Mouse (Mus musculus) cerebellum, adult 2 months (tissue): ENCODE measurements around the gene Nsd1. TPM values are rescaled to one million over a fixed set of nuclear protein-coding genes. Genes with fewer than 3 reads are reported as not detected.

Experiments used
- DNase-seq, 2 experiments: peaks; one replicate each; pipeline ENCODE4 v3.0.0; 2021
- H3K27ac ChIP-seq: fragments of 200-500 bp; 2 replicates; pipeline ENCODE4 v1.5.1; 2012; ENCODE audit warnings: low read length, control low read depth, inconsistent platforms; ENCODE audit not compliant: insufficient read depth
- H3K27me3 ChIP-seq: fragments of 200-500 bp; 2 replicates; pipeline ENCODE4 v1.6.1; 2012; ENCODE audit warnings: inconsistent platforms, mild to moderate bottlenecking, low read length, moderate library complexity; ENCODE audit not compliant: control insufficient read depth, insufficient read depth
- H3K4me1 ChIP-seq: fragments of 200-500 bp; 2 replicates; pipeline ENCODE4 v1.6.1; 2011; ENCODE audit warnings: low read length; ENCODE audit not compliant: control insufficient read depth, insufficient read depth
- H3K4me3 ChIP-seq: fragments of 200-500 bp; replicated peaks from 2 replicates; pipeline ENCODE3; 2011; ENCODE audit warnings: mild to moderate bottlenecking, low read depth, low read length, control low read depth; ENCODE audit not compliant: insufficient read depth
- CTCF ChIP-seq: fragments of 200-500 bp; IDR thresholded peaks from 2 replicates; pipeline ENCODE4 v1.5.1; 2011; ENCODE audit warnings: low read depth, mild to moderate bottlenecking, control low read depth, low read length, moderate library complexity, borderline replicate concordance; ENCODE audit not compliant: insufficient read depth
- POLR2A ChIP-seq: fragments of 200-500 bp; IDR thresholded peaks from 2 replicates; pipeline ENCODE4 v1.6.1; 2011; ENCODE audit warnings: low read length, control low read depth, borderline replicate concordance; ENCODE audit not compliant: insufficient read depth
- WGBS: fragments of 180-500 bp; shearing (Covaris S2); methylation state at CpG from one replicate; pipeline ENCODE4 v1.1.7; 2018; 5-methylcytosine and 5-hydroxymethylcytosine counted together
- polyA plus RNA-seq: library from polyadenylated mRNA; depleted of rRNA; stranded (reverse); fragments of >200 nt; gene quantifications from 2 replicates; pipeline ENCODE4 v1.2.3, GENCODE M21; 2012

Gene Nsd1
- polyA plus RNA-seq, 1 experiment = 47.5 TPM

DNA sequence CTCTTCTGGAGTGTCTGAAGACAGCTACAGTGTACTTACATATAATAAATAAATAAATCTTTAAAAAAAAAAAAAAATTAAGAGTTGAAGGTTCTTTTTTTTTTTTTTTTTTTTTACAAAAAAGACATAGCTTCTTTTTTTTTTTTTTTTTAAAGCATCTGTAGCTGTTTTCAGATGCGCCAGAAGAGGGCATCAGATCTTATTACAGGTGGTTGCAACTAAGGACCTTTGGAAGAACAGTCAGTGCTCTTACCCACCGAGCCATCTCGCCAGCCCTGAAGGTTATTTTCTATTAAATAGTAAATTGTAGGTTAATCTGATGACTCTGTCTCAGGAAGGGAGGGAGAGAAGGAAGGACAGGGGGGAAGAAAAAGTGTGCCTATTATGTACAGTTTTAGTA, 79.3 kb downstream of the Nsd1 start:
- H3K4me1 ChIP-seq = no peaks in the 10 kb centered on the region
- WGBS = 75% methylated on average over 3 of the region's 3 CpGs
- no peak for DNase-seq
- TF ChIP-seq CTCF (no peak), POLR2A (no peak)
- no peaks in the 10 kb centered on the region for H3K27me3 ChIP-seq
- H3K27ac ChIP-seq = no peak overlapping the region
- H3K4me3 ChIP-seq = no peak overlapping the region

DNA sequence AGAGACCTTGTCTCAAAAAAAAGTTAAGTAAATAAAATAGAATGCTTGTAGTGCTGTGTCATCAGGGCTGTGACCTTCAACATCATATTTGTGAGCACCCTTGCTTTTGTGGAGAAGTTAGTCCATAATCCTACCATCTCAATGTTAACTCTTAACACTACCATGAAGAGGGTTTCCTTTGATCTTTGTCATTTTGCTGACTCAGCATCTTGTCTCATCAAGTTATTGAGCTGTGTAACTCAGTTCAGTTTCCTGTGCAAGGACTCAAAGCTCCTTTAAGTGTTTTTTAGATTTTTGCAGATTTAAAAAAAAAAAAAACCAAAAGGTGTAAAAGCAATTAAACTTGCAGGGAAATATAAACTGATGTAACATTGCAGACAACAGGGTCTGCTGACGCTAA, 87.2 kb downstream of the Nsd1 start:
- no peaks in the 10 kb centered on the region for H3K4me1 ChIP-seq
- no peak for TF ChIP-seq POLR2A
- no peak for DNase-seq
- WGBS = 94% methylated on average over 1 of the region's 1 CpGs
- no peak overlapping the region for H3K4me3 ChIP-seq
- no peak overlapping the region for H3K27ac ChIP-seq
- no peaks in the 10 kb centered on the region for H3K27me3 ChIP-seq

DNA sequence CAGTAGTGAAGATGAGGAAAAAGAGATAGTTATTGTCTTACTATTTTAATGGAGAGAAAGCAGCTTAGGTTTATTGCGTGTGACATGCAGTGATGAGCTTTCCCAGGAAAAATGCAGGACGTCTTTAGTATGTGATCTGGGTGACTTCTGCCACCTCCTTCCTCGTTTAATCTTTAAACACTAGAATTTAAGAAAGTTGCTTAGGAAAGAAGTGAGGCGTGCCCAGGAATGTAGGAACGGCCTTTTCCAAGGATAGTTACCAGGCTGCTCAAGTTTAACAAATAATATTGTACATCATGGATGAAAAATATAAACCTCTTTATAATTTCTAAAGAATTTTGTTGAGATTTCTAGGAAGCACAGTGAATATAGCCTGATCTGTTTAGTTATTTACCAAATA, 91.3 kb downstream of the Nsd1 start:
- no peak overlapping the region for H3K4me3 ChIP-seq
- WGBS = 90% methylated on average over 5 of the region's 5 CpGs
- TF ChIP-seq CTCF (no peak), POLR2A (no peak)
- no peak for DNase-seq
- no peaks in the 10 kb centered on the region for H3K4me1 ChIP-seq
- H3K27me3 ChIP-seq = no peaks in the 10 kb centered on the region
- no peak overlapping the region for H3K27ac ChIP-seq

DNA sequence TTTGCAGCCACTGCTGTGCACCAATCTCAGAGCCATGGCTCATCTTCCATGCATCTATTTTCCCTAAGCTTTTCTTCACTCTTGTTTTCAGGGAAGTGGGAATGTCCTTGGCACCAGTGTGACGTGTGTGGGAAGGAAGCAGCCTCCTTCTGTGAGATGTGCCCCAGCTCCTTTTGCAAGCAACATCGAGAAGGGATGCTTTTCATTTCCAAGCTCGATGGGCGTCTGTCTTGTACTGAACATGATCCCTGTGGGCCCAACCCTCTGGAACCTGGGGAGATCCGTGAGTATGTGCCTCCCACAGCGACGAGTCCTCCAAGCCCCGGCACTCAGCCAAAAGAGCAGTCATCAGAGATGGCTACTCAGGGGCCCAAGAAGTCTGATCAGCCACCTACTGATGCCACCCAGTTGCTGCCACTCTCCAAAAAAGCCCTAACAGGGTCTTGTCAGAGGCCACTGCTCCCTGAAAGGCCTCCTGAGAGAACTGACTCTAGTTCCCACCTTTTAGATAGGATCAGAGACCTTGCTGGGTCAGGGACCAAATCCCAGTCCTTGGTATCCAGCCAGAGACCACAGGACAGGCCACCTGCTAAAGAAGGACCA, 102.5 kb downstream of the Nsd1 start:
- Histone ChIP-seq H3K4me3 (no peak overlapping the region), H3K27me3 (no peaks in the 10 kb centered on the region), H3K4me1 (no peaks in the 10 kb centered on the region), H3K27ac (no peak overlapping the region)
- WGBS = 54% methylated on average over 8 of the region's 8 CpGs
- no peak for DNase-seq
- no peak for TF ChIP-seq CTCF
- TF ChIP-seq POLR2A = no peak

DNA sequence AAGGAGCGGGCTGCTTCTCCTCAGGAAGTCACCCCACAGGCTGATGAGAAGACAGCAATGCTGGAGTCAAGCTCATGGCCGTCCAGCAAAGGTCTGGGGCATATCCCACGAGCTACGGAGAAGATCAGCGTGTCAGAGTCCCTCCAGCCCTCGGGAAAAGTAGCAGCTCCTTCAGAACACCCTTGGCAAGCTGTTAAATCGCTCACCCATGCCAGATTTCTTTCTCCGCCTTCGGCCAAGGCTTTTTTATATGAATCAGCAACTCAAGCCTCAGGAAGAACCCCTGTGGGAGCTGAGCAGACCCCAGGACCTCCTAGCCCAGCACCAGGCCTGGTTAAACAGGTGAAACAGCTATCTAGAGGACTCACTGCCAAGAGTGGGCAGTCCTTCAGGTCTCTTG, 103.5 kb downstream of the Nsd1 start:
- Histone ChIP-seq H3K4me3 (no peak overlapping the region), H3K27me3 (no peaks in the 10 kb centered on the region), H3K27ac (no peak overlapping the region), H3K4me1 (no peaks in the 10 kb centered on the region)
- DNase-seq = no peak
- no peak for TF ChIP-seq CTCF
- TF ChIP-seq POLR2A = no peak
- 47% methylated on average over 9 of the region's 9 CpGs for WGBS

DNA sequence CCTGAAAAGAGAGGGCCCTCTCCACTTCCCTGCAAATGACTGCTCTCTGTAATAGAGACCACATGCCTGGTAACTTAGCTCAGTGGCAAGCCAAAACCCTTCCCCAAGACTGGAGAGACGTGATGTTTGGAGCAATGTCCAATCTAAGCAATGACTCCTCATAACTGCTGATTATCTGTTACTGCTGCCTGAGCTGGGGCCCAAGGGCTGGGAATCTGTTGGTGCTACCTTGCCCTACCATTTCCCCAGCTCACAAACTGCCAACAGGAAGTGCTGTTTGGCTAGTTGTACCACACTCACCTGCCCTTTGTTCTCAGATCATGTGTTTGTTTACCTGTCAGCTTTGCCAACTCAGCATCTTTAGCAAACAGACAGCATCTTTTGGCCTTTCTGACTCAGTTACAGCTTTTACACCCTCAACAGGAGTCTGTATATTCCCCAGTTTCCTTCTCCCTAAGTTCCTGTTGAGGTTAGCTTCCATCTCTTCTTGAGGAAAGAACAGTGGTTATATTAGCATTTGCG, 105.4 kb downstream of the Nsd1 start:
- TF ChIP-seq CTCF = no peak
- TF ChIP-seq POLR2A = no peak
- no peak for DNase-seq
- Histone ChIP-seq H3K27me3 (no peaks in the 10 kb centered on the region), H3K4me1 (peaks cover 1% of the 10 kb centered on the region; the same call in 1 of the 2 replicates), H3K27ac (no peak overlapping the region), H3K4me3 (no peak overlapping the region)
- WGBS = 66% methylated on average over 2 of the region's 2 CpGs

DNA sequence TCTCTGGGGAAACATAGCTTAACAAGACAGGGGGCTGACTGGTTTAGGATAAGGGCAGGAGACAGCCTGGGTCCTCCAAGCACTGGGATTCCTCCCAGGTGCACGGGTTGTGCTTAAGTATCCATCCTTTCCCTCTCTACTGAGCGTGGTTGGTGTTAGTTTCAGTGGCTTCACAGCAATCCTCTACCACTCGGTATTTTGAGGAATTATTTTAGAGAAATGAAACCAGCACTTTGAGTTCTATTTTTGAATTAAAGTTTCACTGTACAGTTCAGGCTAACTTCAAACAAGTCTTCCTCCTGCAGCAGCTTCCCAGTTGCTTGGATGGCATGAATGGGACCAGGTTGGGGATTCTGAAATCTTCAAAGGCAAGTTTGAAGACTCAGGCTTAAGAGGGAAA, 108.8 kb downstream of the Nsd1 start:
- TF ChIP-seq CTCF (no peak), POLR2A (no peak)
- DNase-seq = no peak
- Histone ChIP-seq H3K4me1 (peaks cover 12% of the 10 kb centered on the region; the same call in 1 of the 2 replicates), H3K4me3 (no peak overlapping the region), H3K27ac (no peak overlapping the region), H3K27me3 (no peaks in the 10 kb centered on the region)
- 80% methylated on average over 3 of the region's 3 CpGs for WGBS

DNA sequence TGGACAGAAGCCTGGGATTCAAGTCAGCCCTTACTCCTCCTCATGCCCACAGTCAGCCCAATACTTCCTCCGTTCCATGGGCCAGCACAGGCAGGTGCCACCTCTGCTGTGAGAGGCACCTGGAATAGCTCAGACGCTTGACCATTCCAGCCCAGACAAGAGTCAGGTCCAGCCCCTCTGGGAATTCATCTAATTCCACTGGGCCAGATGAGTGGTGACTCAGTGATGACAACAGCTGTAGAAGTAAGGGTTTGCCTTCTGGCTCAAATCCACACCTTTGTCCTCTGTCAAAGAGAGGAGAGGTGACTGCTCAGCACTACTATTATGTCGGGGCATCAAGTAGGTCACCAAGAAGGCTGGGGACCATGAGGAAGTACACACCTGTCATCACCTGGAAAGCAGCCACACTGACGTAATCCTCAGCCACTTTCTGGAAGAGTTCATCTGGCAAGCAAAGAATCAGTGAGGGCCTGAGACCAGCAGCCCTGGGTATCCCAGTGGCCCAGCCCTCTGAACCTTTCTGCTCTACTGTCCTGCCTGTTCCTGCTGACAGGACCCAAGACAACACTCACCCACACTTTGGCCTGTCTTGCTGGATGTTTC, 110.5 kb downstream of the Nsd1 start, which contains the start of gene Prelid1:
TSS of gene Prelid1 (plus strand) at position 570 of the 603 bp plus-strand sequence.
- WGBS = 20% methylated on average over 4 of the region's 4 CpGs
- TF ChIP-seq POLR2A (no peak), CTCF (no peak)
- peak in 1 of 2 experiments; percentile 54 for DNase-seq
- H3K27me3 ChIP-seq = no peaks in the 10 kb centered on the region
- H3K4me1 ChIP-seq = peaks cover 12% of the 10 kb centered on the region; the same call in 1 of the 2 replicates
- peak within 1 kb of the TSS; percentile 68 for H3K4me3 ChIP-seq
- H3K27ac ChIP-seq = peak within 1 kb of the TSS; percentile 70; the same call in 1 of the 2 replicates
